Mouse (Mus musculus) layer of hippocampus, postnatal 10 days (tissue): Measurements from ENCODE around the gene Bcas2. TPM values are rescaled to one million over a fixed set of nuclear protein-coding genes. Genes with fewer than 3 reads are reported as not detected.
"Not testable (repeated sequence)": the region's sequence is repeated elsewhere in the genome, so short reads cannot be mapped to it uniquely, and the experiment has no call there.

ENCODE experiments used
- DNase-seq, 2 experiments: peaks; one replicate each; pipeline ENCODE4 v3.0.0; 2021; ENCODE audit warnings: low spot score in 2 of 2
- long read RNA-seq: library from polyadenylated mRNA; stranded (forward); transcript quantifications from one replicate; pipeline ENCODE4 v2.0.0, GENCODE M21; 2023
- total RNA-seq, 2 experiments: library from RNA; stranded (reverse); gene quantifications; 2 replicates each; pipeline ENCODE4 v1.2.3; 2021

The Bcas2 gene
- total RNA-seq = 10 to 100 TPM; 75.0 to 79.2 TPM
- long read RNA-seq, transcript Bcas2-206 (6 exons, 737 nt) = minor isoform, 8 of 238 reads
- long read RNA-seq, transcript Bcas2-201 (7 exons, 1,467 nt) = major isoform, 189 of 238 reads
- long read RNA-seq, partial matches to known transcripts = 6 of 238 reads
- long read RNA-seq, other reads (novel, unspliced or antisense) = 27 of 238 reads

GRCm38 (mm10) chr3:103171505-103172267, at the start of gene Bcas2:
TSS of gene Bcas2 (plus strand) at chr3:103171655.
- peak; percentile 99 to 100 for DNase-seq

GRCm38 (mm10) chr3:103123636-103124035, 47.8 kb upstream of the Bcas2 start:
- no peak for DNase-seq

GRCm38 (mm10) chr3:103126138-103126537, 45.3 kb upstream of the Bcas2 start:
- no peak for DNase-seq

- DNase-seq = no peak
These were observed 44.3 kb upstream of the Bcas2 start for GRCm38 (mm10) chr3:103127177-103127576.

- DNase-seq = no peak
These were observed 43.7 kb upstream of the Bcas2 start for GRCm38 (mm10) chr3:103127721-103128120.

GRCm38 (mm10) chr3:103128251-103128650, 43.2 kb upstream of the Bcas2 start:
- DNase-seq = no peak

GRCm38 (mm10) chr3:103129367-103130159, 41.9 kb upstream of the Bcas2 start:
- DNase-seq = no peak

- DNase-seq = peak; percentile 10 to 23
These were observed 41.2 kb upstream of the Bcas2 start for GRCm38 (mm10) chr3:103130236-103130751.

- no peak for DNase-seq
These were observed 38.4 kb upstream of the Bcas2 start for GRCm38 (mm10) chr3:103133098-103133497.

GRCm38 (mm10) chr3:103136414-103137077, 34.9 kb upstream of the Bcas2 start:
- DNase-seq = no peak

GRCm38 (mm10) chr3:103139047-103139446, 32.4 kb upstream of the Bcas2 start:
- DNase-seq = no peak

- not testable (repeated sequence) for DNase-seq
These were observed 31.2 kb upstream of the Bcas2 start for GRCm38 (mm10) chr3:103140095-103140838.

GRCm38 (mm10) chr3:103141287-103141686, 30.2 kb upstream of the Bcas2 start:
- DNase-seq = no peak

GRCm38 (mm10) chr3:103142366-103142765, 29.1 kb upstream of the Bcas2 start:
- no peak for DNase-seq

GRCm38 (mm10) chr3:103145336-103145735, 26.1 kb upstream of the Bcas2 start:
- DNase-seq = no peak

- no peak for DNase-seq
These were observed 25.7 kb upstream of the Bcas2 start for GRCm38 (mm10) chr3:103145791-103146190.

- DNase-seq = no peak
These were observed 24.9 kb upstream of the Bcas2 start for GRCm38 (mm10) chr3:103146330-103147166.

- DNase-seq = no peak
These were observed 23.7 kb upstream of the Bcas2 start for GRCm38 (mm10) chr3:103147775-103148174.

GRCm38 (mm10) chr3:103148941-103149340, 22.5 kb upstream of the Bcas2 start:
- no peak for DNase-seq

- DNase-seq = no peak
These were observed 17.7 kb upstream of the Bcas2 start for GRCm38 (mm10) chr3:103153761-103154160.
